Mouse (Mus musculus): ENCODE measurements around the gene Gm10715.
"Not testable (repeated sequence)": the region's sequence is repeated elsewhere in the genome, so short reads cannot be mapped to it uniquely, and the experiment has no call there.

The Gm10715 gene

GRCm38 (mm10) chr9:3024912-3025467, 11.7 kb upstream of the Gm10715 start, which contains the start of gene Gm10717:
Gm10717 (plus strand) TSS chr9:3025417.
- not testable (repeated sequence) for DNase-seq (ENCODE audit: low read depth, low spot score)

GRCm38 (mm10) chr9:3025653-3026052, 11.0 kb upstream of the Gm10715 start:
- DNase-seq (ENCODE audit: low read depth, low spot score) = not testable (repeated sequence)

GRCm38 (mm10) chr9:3026136-3026535, 10.5 kb upstream of the Gm10715 start:
- not testable (repeated sequence) for DNase-seq (ENCODE audit: low read depth, low spot score)

GRCm38 (mm10) chr9:3026741-3027140, 9.9 kb upstream of the Gm10715 start:
- not testable (repeated sequence) for DNase-seq (ENCODE audit: low read depth, low spot score)

GRCm38 (mm10) chr9:3027200-3027599, 9.5 kb upstream of the Gm10715 start:
- DNase-seq (ENCODE audit: low read depth, low spot score) = peak; percentile 38

- not testable (repeated sequence) for DNase-seq (ENCODE audit: low read depth, low spot score)
These were observed 7.2 kb upstream of the Gm10715 start for GRCm38 (mm10) chr9:3029276-3030000.

- peak; percentile 98 for DNase-seq (ENCODE audit: low read depth, low spot score)
These were observed 5.9 kb upstream of the Gm10715 start for GRCm38 (mm10) chr9:3030677-3031318.

GRCm38 (mm10) chr9:3034299-3034698, 2.4 kb upstream of the Gm10715 start, which contains the start of gene Gm17535:
Gm17535 (plus strand) TSS chr9:3034599.
- not testable (repeated sequence) for DNase-seq (ENCODE audit: low read depth, low spot score)

GRCm38 (mm10) chr9:3038161-3038560, 1.5 kb downstream of the Gm10715 start:
- peak; percentile 9 for DNase-seq (ENCODE audit: low read depth, low spot score)

Measured in embryo, embryonic 11.5 days (tissue).